Mouse (Mus musculus) megakaryocyte, embryonic 14.5 days (primary cell): ENCODE data around the gene Pnpo.

Source experiments
- FLI1 ChIP-seq: IDR thresholded peaks from 2 replicates; pipeline ENCODE4 v1.6.1; 2012; ENCODE audit warnings: low read length, inconsistent platforms, mixed read lengths
- GATA1 ChIP-seq: IDR thresholded peaks from 3 replicates; pipeline ENCODE4 v1.6.1; 2012; ENCODE audit warnings: mixed read lengths, low read length, inconsistent platforms, borderline replicate concordance

DNA sequence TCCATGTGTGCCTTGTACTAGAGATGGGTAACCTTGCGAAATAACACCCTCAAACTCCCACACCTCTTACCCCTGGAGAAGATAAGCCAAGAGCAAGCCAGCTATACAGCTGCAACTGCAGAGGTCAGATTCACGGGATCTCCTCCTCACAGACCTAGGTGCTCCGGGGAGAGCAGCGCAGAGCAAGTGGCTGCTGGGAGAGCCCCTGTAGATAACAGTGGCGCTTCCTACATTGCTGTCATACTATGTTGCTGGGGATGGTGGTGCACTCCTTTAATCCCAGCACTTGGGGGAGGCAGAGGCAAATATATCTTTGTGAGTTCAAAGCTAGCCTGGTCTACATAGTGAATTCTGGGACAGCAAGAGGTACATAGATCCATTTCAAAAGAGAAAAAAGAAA, 17.2 kb downstream of the Pnpo start:
- TF ChIP-seq GATA1 = no peak
- TF ChIP-seq FLI1 = no peak
